Mouse (Mus musculus) liver, postnatal 0 days (tissue): Measurements from ENCODE around the gene Tpcn1. TPM values are rescaled to one million over a fixed set of nuclear protein-coding genes. Genes with fewer than 3 reads are reported as not detected.

Experiments
- ATAC-seq: fragments of 200-750 bp; cut with Nextera tagmentation; 2 replicates; pipeline ENCODE4 v1.8.0; 2017; ENCODE audit warnings: mild to moderate bottlenecking, moderate library complexity
- DNase-seq: peaks from one replicate; pipeline ENCODE4 v3.0.0-alpha.2; 2016
- H3K27ac ChIP-seq: fragments of 300-500 bp; sonication (generic); 2 replicates; pipeline ENCODE4 v1.5.1; 2014; ENCODE audit warnings: antibody characterized with exemption, moderate library complexity, mild to moderate bottlenecking, low read depth
- H3K27me3 ChIP-seq: fragments of 300-500 bp; sonication (generic); 2 replicates; pipeline ENCODE4 v1.6.1; 2014; ENCODE audit warnings: low read length, control low read depth, mixed read lengths; ENCODE audit not compliant: insufficient read depth
- H3K36me3 ChIP-seq: fragments of 300-500 bp; sonication (generic); replicated peaks from 2 replicates; pipeline ENCODE4 v1.6.1; 2014; ENCODE audit warnings: mild to moderate bottlenecking, control low read depth, low read length, moderate library complexity, mixed read lengths; ENCODE audit not compliant: insufficient read depth
- H3K4me1 ChIP-seq: fragments of 300-500 bp; sonication (generic); 2 replicates; pipeline ENCODE4 v1.6.1; 2014; ENCODE audit warnings: antibody characterized with exemption, mild to moderate bottlenecking, control low read depth; ENCODE audit not compliant: insufficient read depth
- H3K4me2 ChIP-seq: fragments of 300-500 bp; sonication (generic); 2 replicates; pipeline ENCODE4 v1.6.1; 2014; ENCODE audit warnings: low read depth, mild to moderate bottlenecking, low read length, moderate library complexity, mixed read lengths
- H3K4me3 ChIP-seq: fragments of 300-500 bp; sonication (generic); 2 replicates; pipeline ENCODE4 v1.5.1; 2014; ENCODE audit warnings: low read depth, low read length
- H3K9ac ChIP-seq: fragments of 300-500 bp; sonication (generic); replicated peaks from 2 replicates; pipeline ENCODE4 v1.6.1; 2014; ENCODE audit warnings: mild to moderate bottlenecking, moderate library complexity
- H3K9me3 ChIP-seq: fragments of 300-500 bp; sonication (generic); 2 replicates; pipeline ENCODE4 v1.6.1; 2016; ENCODE audit warnings: mild to moderate bottlenecking, control low read depth, low read length, mixed read lengths
- CTCF ChIP-seq: sonication (generic); IDR thresholded peaks from 2 replicates; pipeline ENCODE4 v1.5.1; 2016; ENCODE audit warnings: antibody characterized with exemption, low read depth
- EP300 ChIP-seq: IDR thresholded peaks from 2 replicates; pipeline ENCODE4 v1.6.1; 2016; ENCODE audit warnings: antibody characterized with exemption, low read depth, mild to moderate bottlenecking
- WGBS: fragments of 180-500 bp; shearing (Covaris S2); extraction: QIAGEN DNeasy Blood & Tissue Kit; methylation state at CpG from one replicate; pipeline ENCODE4 v1.1.7; 2014; ENCODE audit not compliant: insufficient replicate concordance; 5-methylcytosine and 5-hydroxymethylcytosine counted together
- polyA plus RNA-seq: library from polyadenylated mRNA; unstranded; fragments of >200 nt; fragmentation: Nextera tagmentation; extraction: Ambion mirVana; gene quantifications from 2 replicates; pipeline ENCODE4 v1.2.1, GENCODE M21; 2015

Gene Tpcn1
- polyA plus RNA-seq, 1 experiment from 2014 or later: 18.6 TPM

GRCm38 (mm10) chr5:120550137-120550536 is 38.3 kb downstream of the Tpcn1 start:
- DNase-seq: no peak
- H3K27ac ChIP-seq: no peak overlapping the region
- no peak overlapping the region for H3K9ac ChIP-seq
- TF ChIP-seq CTCF (0 out of 2 replicates have a peak, but pooled peaks have one; percentile 1), EP300 (no peak)
- H3K4me1 ChIP-seq: no peaks in the 10 kb centered on the region
- no peaks in the 10 kb centered on the region for H3K27me3 ChIP-seq
- ATAC-seq: no peak
- H3K4me2 ChIP-seq: no peak overlapping the region
- H3K4me3 ChIP-seq: no peak overlapping the region
- no peaks in the 10 kb centered on the region for H3K9me3 ChIP-seq
- 72% methylated on average over 5 of the region's 5 CpGs for WGBS
- H3K36me3 ChIP-seq: peaks cover 62% of the 10 kb centered on the region

GRCm38 (mm10) chr5:120548236-120548850 is 40.1 kb downstream of the Tpcn1 start:
- 86% methylated on average over 11 of the region's 11 CpGs for WGBS
- ATAC-seq (no peak), DNase-seq (no peak)
- Histone ChIP-seq H3K4me1 (no peaks in the 10 kb centered on the region), H3K9me3 (no peaks in the 10 kb centered on the region), H3K36me3 (peaks cover 57% of the 10 kb centered on the region), H3K27ac (no peak overlapping the region), H3K27me3 (no peaks in the 10 kb centered on the region), H3K4me3 (no peak overlapping the region), H3K9ac (no peak overlapping the region), H3K4me2 (no peak overlapping the region)
- no peak for TF ChIP-seq CTCF
- TF ChIP-seq EP300: no peak

- DNase-seq (no peak), ATAC-seq (no peak)
- Histone ChIP-seq H3K27me3 (no peaks in the 10 kb centered on the region), H3K9ac (no peak overlapping the region), H3K4me3 (no peak overlapping the region), H3K4me2 (no peak overlapping the region), H3K36me3 (peaks cover 63% of the 10 kb centered on the region), H3K9me3 (no peaks in the 10 kb centered on the region), H3K27ac (no peak overlapping the region), H3K4me1 (no peaks in the 10 kb centered on the region)
- TF ChIP-seq EP300 (no peak), CTCF (no peak)
- WGBS: 79% methylated on average over 5 of the region's 5 CpGs
Observed at GRCm38 (mm10) chr5:120536632-120537031, 51.8 kb downstream of the Tpcn1 start.

GRCm38 (mm10) chr5:120536046-120536445 is 52.4 kb downstream of the Tpcn1 start:
- H3K36me3 ChIP-seq: peaks cover 62% of the 10 kb centered on the region
- 95% methylated on average over 9 of the region's 13 CpGs for WGBS
- TF ChIP-seq CTCF (no peak), EP300 (no peak)

DNA sequence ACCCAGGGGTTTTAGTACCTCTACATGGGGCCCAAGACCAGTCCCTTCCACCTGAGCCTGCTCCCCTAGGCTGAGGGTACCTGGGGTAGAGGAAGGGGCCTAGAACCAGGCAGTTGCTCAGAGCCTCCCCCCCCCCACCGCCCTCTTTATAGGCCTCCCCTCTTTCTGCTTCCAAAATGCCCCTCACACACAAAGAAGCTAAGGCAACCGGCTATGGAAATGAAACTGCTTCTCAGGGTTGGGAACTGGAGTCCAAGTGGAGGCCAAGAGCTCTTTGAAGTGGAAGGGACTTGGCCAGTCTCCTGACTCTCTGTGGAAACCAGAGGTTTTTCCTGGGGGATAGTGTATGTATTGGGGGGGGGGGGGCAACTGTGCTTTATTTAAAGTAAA is 53.8 kb downstream of the Tpcn1 start:
- Histone ChIP-seq H3K9ac (no peak overlapping the region), H3K36me3 (peaks cover 63% of the 10 kb centered on the region), H3K27me3 (no peaks in the 10 kb centered on the region), H3K9me3 (no peaks in the 10 kb centered on the region), H3K27ac (no peak overlapping the region), H3K4me3 (no peak overlapping the region), H3K4me2 (no peak overlapping the region), H3K4me1 (no peaks in the 10 kb centered on the region)
- TF ChIP-seq CTCF: no peak
- no peak for DNase-seq
- 83% methylated on average over 2 of the region's 2 CpGs for WGBS
- ATAC-seq: no peak

More at GRCm38 (mm10) chr5:120536046-120536445, 52.4 kb downstream of the Tpcn1 start:
- Histone ChIP-seq H3K4me3 (no peak overlapping the region), H3K4me1 (no peaks in the 10 kb centered on the region), H3K9me3 (no peaks in the 10 kb centered on the region), H3K4me2 (no peak overlapping the region), H3K27me3 (no peaks in the 10 kb centered on the region), H3K9ac (no peak overlapping the region), H3K27ac (no peak overlapping the region)
- DNase-seq: no peak
- ATAC-seq: no peak

GRCm38 (mm10) chr5:120534071-120534685 is 54.3 kb downstream of the Tpcn1 start:
- ATAC-seq: no peak

More at GRCm38 (mm10) chr5:120534071-120534685, 54.3 kb downstream of the Tpcn1 start:
- Histone ChIP-seq H3K9ac (no peak overlapping the region), H3K4me3 (no peak overlapping the region), H3K27ac (no peak overlapping the region), H3K4me2 (no peak overlapping the region), H3K9me3 (no peaks in the 10 kb centered on the region), H3K36me3 (peaks cover 63% of the 10 kb centered on the region), H3K27me3 (no peaks in the 10 kb centered on the region), H3K4me1 (no peaks in the 10 kb centered on the region)
- 83% methylated on average over 15 of the region's 15 CpGs for WGBS
- no peak for DNase-seq
- TF ChIP-seq CTCF (no peak), EP300 (no peak)
